Mouse (Mus musculus) MEL (cell line): ENCODE measurements around the gene Pxmp4. TPM values are rescaled to one million over a fixed set of nuclear protein-coding genes. Genes with fewer than 3 reads are reported as not detected.

Experiments used
- DNase-seq: peaks from one replicate; pipeline ENCODE4 v3.0.0; 2011; ENCODE audit warnings: low read depth, low spot score
- H3K27ac ChIP-seq: 2 replicates; pipeline ENCODE4 v1.5.1; 2012; ENCODE audit warnings: low read depth, mild to moderate bottlenecking, control low read depth, low read length, moderate library complexity; ENCODE audit not compliant: control insufficient read depth
- H3K27me3 ChIP-seq, 2 experiments: fragments of 150-350 bp in 1 of 2; sonication (generic) in 1 of 2; 2 replicates each; pipeline ENCODE4 v1.6.1; 2012; ENCODE audit warnings: low read length in 2 of 2, mild to moderate bottlenecking in 2 of 2, improper control_type of control experiment in 1 of 2, moderate library complexity in 1 of 2; ENCODE audit not compliant: insufficient read depth in 2 of 2, control insufficient read depth in 1 of 2
- H3K36me3 ChIP-seq, 2 experiments: 2 replicates each; pipeline ENCODE4 v1.6.1; 2012 to 2014; ENCODE audit warnings: low read length in 2 of 2, improper control_type of control experiment in 1 of 2, inconsistent platforms in 1 of 2, mild to moderate bottlenecking in 1 of 2; ENCODE audit not compliant: insufficient read depth in 2 of 2, control insufficient read depth in 1 of 2
- H3K4me1 ChIP-seq, 2 experiments: fragments of 150-350 bp in 1 of 2; sonication (generic) in 1 of 2; 2 replicates each; pipeline ENCODE4 v1.6.1; 2012; ENCODE audit warnings: low read length in 2 of 2, improper control_type of control experiment in 1 of 2, mild to moderate bottlenecking in 1 of 2; ENCODE audit not compliant: insufficient read depth in 2 of 2, control insufficient read depth in 1 of 2
- H3K4me3 ChIP-seq, 2 experiments: fragments of 150-350 bp in 1 of 2; sonication (generic) in 1 of 2; 2 replicates each; pipeline ENCODE4 v1.5.1; 2012; ENCODE audit warnings: low read depth in 2 of 2, low read length in 2 of 2, mild to moderate bottlenecking in 2 of 2, moderate library complexity in 2 of 2, control low read depth in 1 of 2, improper control_type of control experiment in 1 of 2; ENCODE audit not compliant: control insufficient read depth in 1 of 2, insufficient read depth in 1 of 2
- H3K79me2 ChIP-seq: 2 replicates; pipeline ENCODE4 v1.6.1; 2012; ENCODE audit warnings: mild to moderate bottlenecking, low read length, moderate library complexity; ENCODE audit not compliant: control insufficient read depth, poor library complexity, insufficient read depth
- H3K9ac ChIP-seq: 2 replicates; pipeline ENCODE4 v1.6.1; 2012; ENCODE audit warnings: low read depth, mild to moderate bottlenecking, control low read depth, low read length, moderate library complexity; ENCODE audit not compliant: control insufficient read depth, poor library complexity, severe bottlenecking
- H3K9me3 ChIP-seq: fragments of 150-350 bp; sonication (generic); replicated peaks from 2 replicates; pipeline ENCODE4 v1.6.1; 2012; ENCODE audit warnings: mild to moderate bottlenecking, low read length, improper control_type of control experiment, moderate library complexity; ENCODE audit not compliant: insufficient read depth
- CHD1 ChIP-seq: IDR thresholded peaks from 2 replicates; pipeline ENCODE4 v1.6.1; 2012; ENCODE audit warnings: low read depth, mild to moderate bottlenecking, inconsistent platforms, low read length, improper control_type of control experiment
- CHD2 ChIP-seq: IDR thresholded peaks from 2 replicates; pipeline ENCODE4 v1.6.1; 2011; ENCODE audit warnings: low read length, improper control_type of control experiment
- CTCF ChIP-seq, 3 experiments: IDR thresholded peaks in 2 of 3; conservative IDR thresholded peaks in 1 of 3; 2 replicates each; pipeline ENCODE4 v1.5.1; 2011 to 2012; ENCODE audit warnings: low read length in 3 of 3, low read depth in 2 of 3, mild to moderate bottlenecking in 2 of 3, improper control_type of control experiment in 1 of 3, inconsistent platforms in 1 of 3, mixed read lengths in 1 of 3, moderate library complexity in 1 of 3; ENCODE audit not compliant: control insufficient read depth in 1 of 3, insufficient read depth in 1 of 3, poor library complexity in 1 of 3, severe bottlenecking in 1 of 3
- ELF1 ChIP-seq: IDR thresholded peaks from 2 replicates; pipeline ENCODE4 v1.6.1; 2014; ENCODE audit warnings: low read depth, mild to moderate bottlenecking, inconsistent platforms, low read length, improper control_type of control experiment, moderate library complexity
- EP300 ChIP-seq, 2 experiments: IDR thresholded peaks; 2 replicates each; pipeline ENCODE4 v1.6.1; 2011; ENCODE audit warnings: improper control_type of control experiment in 2 of 2, low read length in 2 of 2, low read depth in 1 of 2, mild to moderate bottlenecking in 1 of 2
- ETS1 ChIP-seq: IDR thresholded peaks from 2 replicates; pipeline ENCODE4 v1.6.1; 2012; ENCODE audit warnings: low read depth, mild to moderate bottlenecking, inconsistent platforms, low read length, improper control_type of control experiment, moderate library complexity
- GABPA ChIP-seq: IDR thresholded peaks from 2 replicates; pipeline ENCODE4 v1.6.1; 2012; ENCODE audit warnings: low read depth, mild to moderate bottlenecking, inconsistent platforms, low read length, improper control_type of control experiment, moderate library complexity
- HCFC1 ChIP-seq: IDR thresholded peaks from 2 replicates; pipeline ENCODE4 v1.6.1; 2012; ENCODE audit warnings: low read depth, mild to moderate bottlenecking, inconsistent platforms, low read length, improper control_type of control experiment, moderate library complexity
- KAT2A ChIP-seq: conservative IDR thresholded peaks from 2 replicates; pipeline ENCODE4 v1.6.1; 2012; ENCODE audit warnings: low read depth, low read length, improper control_type of control experiment, inconsistent platforms
- MAFK ChIP-seq: IDR thresholded peaks from 2 replicates; pipeline ENCODE4 v1.6.1; 2011; ENCODE audit warnings: low read depth, mild to moderate bottlenecking, low read length, improper control_type of control experiment, borderline replicate concordance
- MAZ ChIP-seq: IDR thresholded peaks from 2 replicates; pipeline ENCODE4 v1.6.1; 2012; ENCODE audit warnings: low read depth, mild to moderate bottlenecking, inconsistent platforms, low read length, improper control_type of control experiment
- MEF2A ChIP-seq: IDR thresholded peaks from 2 replicates; pipeline ENCODE4 v1.6.1; 2014; ENCODE audit warnings: low read depth, mild to moderate bottlenecking, inconsistent platforms, low read length, improper control_type of control experiment; ENCODE audit not compliant: poor library complexity, insufficient replicate concordance, severe bottlenecking; ENCODE audit errors: extremely low read depth
- MXI1 ChIP-seq: IDR thresholded peaks from 2 replicates; pipeline ENCODE4 v1.6.1; 2011; ENCODE audit warnings: mild to moderate bottlenecking, low read depth, low read length, improper control_type of control experiment
- MYB ChIP-seq: IDR thresholded peaks from 2 replicates; pipeline ENCODE4 v1.6.1; 2011; ENCODE audit warnings: mild to moderate bottlenecking, low read depth, low read length, improper control_type of control experiment
- MYC ChIP-seq: IDR thresholded peaks from 2 replicates; pipeline ENCODE4 v1.6.1; 2011; ENCODE audit warnings: low read depth, mild to moderate bottlenecking, low read length, improper control_type of control experiment, moderate library complexity
- POLR2AphosphoS5 ChIP-seq: IDR thresholded peaks from 2 replicates; pipeline ENCODE4 v1.6.1; 2012; ENCODE audit warnings: low read depth, borderline replicate concordance, mild to moderate bottlenecking, inconsistent platforms, low read length, moderate library complexity, mixed read lengths
- RAD21 ChIP-seq: IDR thresholded peaks from 2 replicates; pipeline ENCODE4 v1.6.1; 2011; ENCODE audit warnings: mild to moderate bottlenecking, low read depth, low read length, improper control_type of control experiment
- SIN3A ChIP-seq: IDR thresholded peaks from 2 replicates; pipeline ENCODE4 v1.6.1; 2012; ENCODE audit warnings: low read length, improper control_type of control experiment, inconsistent platforms
- SMC3 ChIP-seq: IDR thresholded peaks from 2 replicates; pipeline ENCODE4 v1.6.1; 2011; ENCODE audit warnings: low read depth, low read length, improper control_type of control experiment
- TAL1 ChIP-seq: IDR thresholded peaks from 2 replicates; pipeline ENCODE4 v1.6.1; 2012; ENCODE audit warnings: mild to moderate bottlenecking, inconsistent platforms, low read length, moderate library complexity, mixed read lengths
- UBTF ChIP-seq: IDR thresholded peaks from 2 replicates; pipeline ENCODE4 v1.6.1; 2012; ENCODE audit warnings: low read depth, mild to moderate bottlenecking, inconsistent platforms, low read length, improper control_type of control experiment, moderate library complexity, borderline replicate concordance; ENCODE audit not compliant: insufficient read depth
- USF2 ChIP-seq, 2 experiments: IDR thresholded peaks; 2 replicates each; pipeline ENCODE4 v1.6.1; 2011 to 2012; ENCODE audit warnings: improper control_type of control experiment in 2 of 2, low read length in 2 of 2, borderline replicate concordance in 1 of 2, inconsistent platforms in 1 of 2, low read depth in 1 of 2, mild to moderate bottlenecking in 1 of 2; ENCODE audit not compliant: insufficient read depth in 1 of 2
- ZKSCAN1 ChIP-seq: IDR thresholded peaks from 2 replicates; pipeline ENCODE4 v1.6.1; 2012; ENCODE audit warnings: low read depth, mild to moderate bottlenecking, inconsistent platforms, low read length, improper control_type of control experiment, moderate library complexity
- ZNF384 ChIP-seq: IDR thresholded peaks from 2 replicates; pipeline ENCODE4 v1.6.1; 2012; ENCODE audit warnings: low read depth, mild to moderate bottlenecking, inconsistent platforms, low read length, improper control_type of control experiment
- polyA plus RNA-seq, 2 experiments: library from polyadenylated mRNA; stranded (reverse) in 1 of 2; unstranded in 1 of 2; fragments of >175 nt in 1 of 2; fragments of >200 nt in 1 of 2; gene quantifications; 2 replicates each; pipeline versions ENCODE4 v1.2.1 to v1.2.4; 2012; ENCODE audit warnings: low replicate concordance in 2 of 2, low read depth in 1 of 2; ENCODE audit not compliant: insufficient read length in 2 of 2, insufficient read depth in 1 of 2, missing spikeins in 1 of 2
- total RNA-seq: library from RNA; depleted of rRNA; stranded (reverse); fragments of 300-350 nt; gene quantifications from 2 replicates; pipeline ENCODE4 v1.2.3, GENCODE M21; 2012

The Pxmp4 gene
- total and polyA plus RNA-seq, 3 experiments = 5.9 to 12.2 TPM; not detected in 1

DNA sequence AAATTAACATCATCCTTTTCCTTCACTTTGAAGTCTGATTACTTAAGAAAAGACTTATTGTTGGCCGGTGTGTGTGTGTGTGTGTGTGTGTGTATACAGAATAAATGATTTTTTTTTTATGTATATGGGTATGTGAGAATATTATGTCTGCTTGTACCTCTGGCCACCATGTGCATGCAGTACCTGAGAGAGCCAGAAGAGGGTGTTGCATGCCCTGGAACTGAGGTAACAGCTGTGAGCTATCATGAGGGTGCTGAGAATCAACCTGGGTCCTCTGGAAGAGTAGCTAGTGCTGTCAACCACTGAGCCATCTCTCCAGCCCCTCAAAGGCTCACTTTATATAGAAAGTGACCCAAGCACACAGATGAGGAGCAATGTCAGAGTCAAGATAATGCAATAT is 22.1 kb downstream of the Pxmp4 start:
- H3K27ac ChIP-seq = no peak overlapping the region
- no peak overlapping the region for H3K9ac ChIP-seq
- no peak overlapping the region for H3K4me3 ChIP-seq
- peaks cover 0 to 14% of the 10 kb centered on the region in 2 experiments; a peak in 2 of 4 replicates for H3K36me3 ChIP-seq
- no peaks in the 10 kb centered on the region for H3K9me3 ChIP-seq
- H3K4me1 ChIP-seq = peaks cover 12 to 16% of the 10 kb centered on the region in 2 experiments
- H3K79me2 ChIP-seq = no peaks in the 10 kb centered on the region
- DNase-seq = peak; percentile 52
- TF ChIP-seq CTCF (IDR thresholded peaks at IDR 0.05 in 2 of 3, conservative IDR thresholded peaks at IDR 0.05 in 1 of 3; ENCODE audit: control insufficient read depth in 1 of 3, insufficient read depth in 1 of 3, low read depth in 2 of 3, low read length in 3 of 3, poor library complexity in 1 of 3, severe bottlenecking in 1 of 3) (peak; percentile 37 to 40 (median 38)), ZNF384 (no peak), TAL1 (no peak), HCFC1 (no peak), MAFK (no peak), KAT2A (no peak), RAD21 (peak; percentile 21), UBTF (no peak), GABPA (no peak), EP300 (IDR thresholded peaks at IDR 0.05; ENCODE audit: low read depth in 1 of 2, low read length in 2 of 2) (no peak), ZKSCAN1 (no peak), ELF1 (no peak), SMC3 (peak; percentile 11; the same call in 1 of the 2 replicates)
- H3K27me3 ChIP-seq = no peaks in the 10 kb centered on the region

DNA sequence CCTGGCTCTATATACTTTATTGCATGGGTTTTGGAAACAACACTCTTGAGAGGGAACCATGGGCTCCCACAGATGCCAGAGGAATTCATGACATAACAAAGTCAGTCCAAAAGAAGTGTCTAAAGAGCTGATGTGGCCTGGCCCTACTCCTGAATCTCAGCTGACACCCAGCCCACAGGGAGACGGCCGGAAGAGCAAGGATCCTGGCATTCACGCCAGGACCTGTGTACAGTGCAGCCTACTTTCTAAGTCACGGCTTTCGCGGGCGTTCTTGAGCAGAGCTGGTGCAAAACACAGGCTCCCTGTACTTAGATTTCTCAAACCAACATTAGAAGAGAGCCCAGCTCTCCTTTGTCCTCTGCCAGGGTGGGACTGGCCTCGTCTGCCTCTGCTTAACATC is 22.9 kb downstream of the Pxmp4 start:
- no peak for DNase-seq
- H3K9me3 ChIP-seq = no peaks in the 10 kb centered on the region

More for the DNA sequence above, 22.9 kb downstream of the Pxmp4 start:
- H3K79me2 ChIP-seq = no peaks in the 10 kb centered on the region
- H3K27me3 ChIP-seq = no peaks in the 10 kb centered on the region
- peaks cover 0 to 14% of the 10 kb centered on the region in 2 experiments; a peak in 2 of 4 replicates for H3K36me3 ChIP-seq
- H3K4me3 ChIP-seq = no peak overlapping the region
- no peak overlapping the region for H3K9ac ChIP-seq
- TF ChIP-seq MEF2A = no peak
- TF ChIP-seq GABPA = no peak
- TF ChIP-seq CHD1 = no peak
- no peak for TF ChIP-seq MAZ
- no peak for TF ChIP-seq SIN3A
- no peak for TF ChIP-seq MYC
- no peak for TF ChIP-seq MYB
- TF ChIP-seq HCFC1 = no peak
- no peak for TF ChIP-seq USF2 (IDR thresholded peaks at IDR 0.05; ENCODE audit: borderline replicate concordance in 1 of 2, insufficient read depth in 1 of 2, low read depth in 1 of 2, low read length in 2 of 2)
- TF ChIP-seq SMC3 = no peak
- no peak for TF ChIP-seq ZKSCAN1
- no peak for TF ChIP-seq KAT2A
- TF ChIP-seq MXI1 = no peak
- TF ChIP-seq MAFK = no peak
- TF ChIP-seq CHD2 = no peak
- TF ChIP-seq POLR2AphosphoS5 = no peak
- TF ChIP-seq CTCF (IDR thresholded peaks at IDR 0.05 in 2 of 3, conservative IDR thresholded peaks at IDR 0.05 in 1 of 3; ENCODE audit: control insufficient read depth in 1 of 3, insufficient read depth in 1 of 3, low read depth in 2 of 3, low read length in 3 of 3, poor library complexity in 1 of 3, severe bottlenecking in 1 of 3) = no peak
- no peak for TF ChIP-seq ETS1
- TF ChIP-seq UBTF = no peak
- peaks cover 12 to 16% of the 10 kb centered on the region in 2 experiments for H3K4me1 ChIP-seq
- H3K27ac ChIP-seq = no peak overlapping the region
